Mouse (Mus musculus) testis, postnatal 14 days (tissue): ENCODE results near the gene Lmo4.

Experiments
- DNase-seq: peaks from one replicate; pipeline ENCODE4 v3.0.0; 2021; ENCODE audit warnings: low spot score

The Lmo4 gene

GRCm38 (mm10) chr3:144204413-144205311 lies at the start of gene Lmo4:
Lmo4 (minus strand) TSS chr3:144205220.
- peak; percentile 81 for DNase-seq

GRCm38 (mm10) chr3:144254281-144254680 lies 49.3 kb upstream of the Lmo4 start:
- no peak for DNase-seq

- no peak for DNase-seq
Measured at GRCm38 (mm10) chr3:144253018-144253417, 48.0 kb upstream of the Lmo4 start.

- no peak for DNase-seq
Measured at GRCm38 (mm10) chr3:144252109-144252508, 47.1 kb upstream of the Lmo4 start.

- DNase-seq, result peak; percentile 40
Measured at GRCm38 (mm10) chr3:144242025-144242673, 37.1 kb upstream of the Lmo4 start.

- DNase-seq, result no peak
Measured at GRCm38 (mm10) chr3:144241161-144241560, 36.1 kb upstream of the Lmo4 start.

GRCm38 (mm10) chr3:144238482-144238881 lies 33.5 kb upstream of the Lmo4 start:
- DNase-seq, result no peak

- DNase-seq, result no peak
Measured at GRCm38 (mm10) chr3:144232347-144233008, 27.5 kb upstream of the Lmo4 start.

GRCm38 (mm10) chr3:144231931-144232330 lies 26.9 kb upstream of the Lmo4 start:
- DNase-seq, result no peak

- no peak for DNase-seq
Measured at GRCm38 (mm10) chr3:144231419-144231818, 26.4 kb upstream of the Lmo4 start.

GRCm38 (mm10) chr3:144230016-144230415 lies 25.0 kb upstream of the Lmo4 start:
- DNase-seq, result no peak

GRCm38 (mm10) chr3:144229312-144229711 lies 24.3 kb upstream of the Lmo4 start:
- no peak for DNase-seq

GRCm38 (mm10) chr3:144225456-144226240 lies 20.6 kb upstream of the Lmo4 start:
- DNase-seq, result no peak

- DNase-seq, result no peak
Measured at GRCm38 (mm10) chr3:144224594-144224993, 19.6 kb upstream of the Lmo4 start.

GRCm38 (mm10) chr3:144223377-144224105 lies 18.5 kb upstream of the Lmo4 start:
- DNase-seq, result no peak

GRCm38 (mm10) chr3:144222381-144222780 lies 17.4 kb upstream of the Lmo4 start:
- no peak for DNase-seq

GRCm38 (mm10) chr3:144207498-144207897 lies 2.5 kb upstream of the Lmo4 start:
- DNase-seq, result peak; percentile 22

- DNase-seq, result no peak
Measured at GRCm38 (mm10) chr3:144206942-144207341, 1.9 kb upstream of the Lmo4 start.

- no peak for DNase-seq
Measured at GRCm38 (mm10) chr3:144206261-144206660, 1.2 kb upstream of the Lmo4 start.

- peak; percentile 92 for DNase-seq
Measured at GRCm38 (mm10) chr3:144205351-144206153, 532 bp upstream of the Lmo4 start.
